Mouse (Mus musculus): ENCODE data around the gene Mycbp. TPM values are rescaled to one million over a fixed set of nuclear protein-coding genes. Genes with fewer than 3 reads are reported as not detected.

Gene Mycbp
- polyA plus RNA-seq, 1 experiment from 2014 or later: 90.3 TPM

DNA sequence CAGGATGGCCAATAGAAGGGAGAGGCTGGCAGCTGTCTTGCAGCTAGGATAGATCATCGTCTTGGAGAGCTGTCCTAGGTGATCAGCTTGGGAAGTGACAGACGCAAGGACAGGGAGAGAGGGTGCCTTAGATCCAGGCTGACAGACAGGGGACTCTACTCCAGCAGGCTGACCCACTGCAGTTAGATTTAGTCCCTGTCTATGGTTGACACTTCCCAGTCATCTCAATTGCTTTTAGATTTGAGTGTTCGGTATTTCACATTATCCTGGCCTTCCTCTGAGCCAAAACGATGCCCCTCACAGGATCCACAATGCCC, 52.8 kb downstream of the Mycbp start:
- Histone ChIP-seq H3K4me2 (replicated peaks; ENCODE audit: low read depth) (peak overlapping the region; percentile 47), H3K4me1 (replicated peaks; ENCODE audit: control insufficient read depth, insufficient read depth) (peaks cover 5% of the 10 kb centered on the region; the same call in 1 of the 2 replicates), H3K9ac (ENCODE audit: low read length) (no peak overlapping the region), H3K27ac (replicated peaks) (no peak overlapping the region), H3K9me3 (ENCODE audit: control insufficient read depth, low read length) (no peaks in the 10 kb centered on the region), H3K36me3 (ENCODE audit: control insufficient read depth, insufficient read depth, low read length) (no peaks in the 10 kb centered on the region), H3K4me3 (ENCODE audit: low read depth, low read length) (0 out of 2 replicates have a peak overlapping the region, but pooled peaks have one; percentile 13), H3K27me3 (ENCODE audit: control insufficient read depth, insufficient read depth, low read length) (no peaks in the 10 kb centered on the region; the same call in 1 of the 2 replicates)
- WGBS: 60% methylated on average over 4 of the region's 4 CpGs
- TF ChIP-seq CTCF (IDR thresholded peaks at IDR 0.05; ENCODE audit: low read depth) (no peak), EP300 (optimal IDR thresholded peaks at IDR 0.05) (no peak)
- DNase-seq (ENCODE audit: low spot score) (no peak), ATAC-seq (ENCODE audit: low FRiP score, low TSS enrichment) (0 out of 2 replicates have a peak, but pooled peaks have one; percentile 14)

DNA sequence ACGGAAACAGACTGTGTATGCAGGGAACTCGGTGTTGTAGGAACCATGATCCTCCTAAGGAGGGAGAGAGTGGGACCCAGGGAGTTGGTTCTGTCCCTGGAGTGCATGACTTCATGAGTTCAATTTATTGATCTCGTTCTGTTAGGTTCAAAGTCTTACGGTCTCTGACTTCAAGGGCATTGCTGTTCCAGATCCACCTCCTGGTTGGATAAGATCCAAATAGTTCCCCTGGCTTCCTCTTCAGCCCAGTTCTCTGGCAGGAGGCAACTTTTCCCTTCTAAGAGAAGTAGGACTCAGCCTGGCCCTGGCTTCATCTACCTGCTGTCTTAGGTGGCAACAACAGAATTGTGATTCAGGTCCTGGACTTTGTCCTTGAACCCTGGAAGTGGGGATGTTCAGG, 53.3 kb downstream of the Mycbp start:
- Histone ChIP-seq H3K4me3 (ENCODE audit: low read depth, low read length) (no peak overlapping the region), H3K4me1 (replicated peaks; ENCODE audit: control insufficient read depth, insufficient read depth) (peaks cover 5% of the 10 kb centered on the region; the same call in 1 of the 2 replicates), H3K27ac (replicated peaks) (no peak overlapping the region), H3K27me3 (ENCODE audit: control insufficient read depth, insufficient read depth, low read length) (no peaks in the 10 kb centered on the region; the same call in 1 of the 2 replicates), H3K9me3 (ENCODE audit: control insufficient read depth, low read length) (no peaks in the 10 kb centered on the region), H3K4me2 (replicated peaks; ENCODE audit: low read depth) (no peak overlapping the region), H3K36me3 (ENCODE audit: control insufficient read depth, insufficient read depth, low read length) (no peaks in the 10 kb centered on the region), H3K9ac (ENCODE audit: low read length) (no peak overlapping the region)
- TF ChIP-seq EP300 (optimal IDR thresholded peaks at IDR 0.05): no peak
- no peak for TF ChIP-seq CTCF (IDR thresholded peaks at IDR 0.05; ENCODE audit: low read depth)
- ATAC-seq (ENCODE audit: low FRiP score, low TSS enrichment) (no peak), DNase-seq (ENCODE audit: low spot score) (no peak)
- WGBS: 66% methylated on average over 4 of the region's 4 CpGs

- no peak overlapping the region for H3K9ac ChIP-seq (ENCODE audit: low read length)
- peaks cover 5% of the 10 kb centered on the region; the same call in 1 of the 2 replicates for H3K4me1 ChIP-seq (replicated peaks; ENCODE audit: control insufficient read depth, insufficient read depth)
- DNase-seq (ENCODE audit: low spot score) (no peak), ATAC-seq (ENCODE audit: low FRiP score, low TSS enrichment) (no peak)
- H3K27ac ChIP-seq (replicated peaks): no peak overlapping the region
- H3K36me3 ChIP-seq (ENCODE audit: control insufficient read depth, insufficient read depth, low read length): no peaks in the 10 kb centered on the region
- TF ChIP-seq CTCF (IDR thresholded peaks at IDR 0.05; ENCODE audit: low read depth) (no peak), EP300 (optimal IDR thresholded peaks at IDR 0.05) (no peak)
- no peaks in the 10 kb centered on the region for H3K9me3 ChIP-seq (ENCODE audit: control insufficient read depth, low read length)
- H3K27me3 ChIP-seq (ENCODE audit: control insufficient read depth, insufficient read depth, low read length): no peaks in the 10 kb centered on the region; the same call in 1 of the 2 replicates
- no peak overlapping the region for H3K4me2 ChIP-seq (replicated peaks; ENCODE audit: low read depth)
- no peak overlapping the region for H3K4me3 ChIP-seq (ENCODE audit: low read depth, low read length)
- 22% methylated on average over 4 of the region's 4 CpGs for WGBS
Observed at GRCm38 (mm10) chr4:123960955-123961354, 56.3 kb downstream of the Mycbp start.

Other genes starting within 250 kb of the Mycbp start
- gene Macf1, start 220.5 kb upstream of the Mycbp start, polyA plus RNA-seq (2015; fragmentation: Nextera tagmentation; extraction: Ambion mirVana): 26.6 and 28.9 TPM in 2 replicates
- 326 and 344 TPM in 2 replicates for gene Ndufs5, start 186.6 kb upstream of the Mycbp start, polyA plus RNA-seq (2015; fragmentation: Nextera tagmentation; extraction: Ambion mirVana)
- 42.3 and 46.6 TPM in 2 replicates for gene Akirin1, start 154.5 kb upstream of the Mycbp start, polyA plus RNA-seq (2015; fragmentation: Nextera tagmentation; extraction: Ambion mirVana)
- 9.5 and 11.0 TPM in 2 replicates for gene Rhbdl2, start 117.0 kb upstream of the Mycbp start, polyA plus RNA-seq (2015; fragmentation: Nextera tagmentation; extraction: Ambion mirVana)
- not detected in 2 replicates for gene 4933427I04Rik, start 45.2 kb upstream of the Mycbp start, polyA plus RNA-seq (2015; fragmentation: Nextera tagmentation; extraction: Ambion mirVana)
- gene Rragc, start 12.6 kb downstream of the Mycbp start, polyA plus RNA-seq (2015; fragmentation: Nextera tagmentation; extraction: Ambion mirVana): 38.3 and 41.2 TPM in 2 replicates
- not detected in 2 replicates for gene 4930535I16Rik, start 13.2 kb downstream of the Mycbp start, polyA plus RNA-seq (2015; fragmentation: Nextera tagmentation; extraction: Ambion mirVana)